Mouse (Mus musculus): ENCODE data around the gene Disp3. TPM values are rescaled to one million over a fixed set of nuclear protein-coding genes. Genes with fewer than 3 reads are reported as not detected.

Gene Disp3
- polyA plus RNA-seq, 1 experiment from 2014 or later, result 0.02 TPM

- no peak for ATAC-seq
- Histone ChIP-seq H3K4me1 (ENCODE audit: insufficient read depth, low read depth, low read length) (no peaks in the 10 kb centered on the region), H3K27me3 (replicated peaks; ENCODE audit: insufficient read depth, low read length) (no peaks in the 10 kb centered on the region)
Measured at GRCm38 (mm10) chr4:148313601-148314000, 25.8 kb upstream of the Disp3 start.

GRCm38 (mm10) chr4:148312296-148313116 is 24.7 kb upstream of the Disp3 start:
- 64% methylated on average over 16 of the region's 16 CpGs for WGBS
- H3K4me3 ChIP-seq (ENCODE audit: low read depth, low read length), result no peak overlapping the region
- no peak for DNase-seq (ENCODE audit: low spot score)

More at GRCm38 (mm10) chr4:148313601-148314000, 25.8 kb upstream of the Disp3 start:
- Histone ChIP-seq H3K4me3 (ENCODE audit: low read depth, low read length) (no peak overlapping the region), H3K9me3 (ENCODE audit: low read length) (no peaks in the 10 kb centered on the region), H3K9ac (replicated peaks; ENCODE audit: low read depth) (no peak overlapping the region), H3K27ac (ENCODE audit: low read length) (no peak overlapping the region), H3K36me3 (ENCODE audit: insufficient read depth, low read length) (no peaks in the 10 kb centered on the region), H3K4me2 (replicated peaks; ENCODE audit: low read depth, low read length) (no peak overlapping the region)
- 10% methylated on average over 8 of the region's 8 CpGs for WGBS
- DNase-seq (ENCODE audit: low spot score), result no peak
- TF ChIP-seq CTCF (IDR thresholded peaks at IDR 0.05), result no peak
- no peak for TF ChIP-seq EP300 (IDR thresholded peaks at IDR 0.05)

GRCm38 (mm10) chr4:148310845-148311244 is 23.1 kb upstream of the Disp3 start:
- H3K4me2 ChIP-seq (replicated peaks; ENCODE audit: low read depth, low read length), result no peak overlapping the region
- ATAC-seq, result no peak
- no peak for DNase-seq (ENCODE audit: low spot score)
- 67% methylated on average over 7 of the region's 7 CpGs for WGBS
- no peaks in the 10 kb centered on the region for H3K36me3 ChIP-seq (ENCODE audit: insufficient read depth, low read length)
- no peak overlapping the region for H3K4me3 ChIP-seq (ENCODE audit: low read depth, low read length)
- H3K4me1 ChIP-seq (ENCODE audit: insufficient read depth, low read depth, low read length), result no peaks in the 10 kb centered on the region
- no peak overlapping the region for H3K27ac ChIP-seq (ENCODE audit: low read length)
- H3K9ac ChIP-seq (replicated peaks; ENCODE audit: low read depth), result no peak overlapping the region
- no peaks in the 10 kb centered on the region for H3K9me3 ChIP-seq (ENCODE audit: low read length)
- H3K27me3 ChIP-seq (replicated peaks; ENCODE audit: insufficient read depth, low read length), result no peaks in the 10 kb centered on the region
- TF ChIP-seq EP300 (IDR thresholded peaks at IDR 0.05) (no peak), CTCF (IDR thresholded peaks at IDR 0.05) (no peak)

More at GRCm38 (mm10) chr4:148312296-148313116, 24.7 kb upstream of the Disp3 start:
- Histone ChIP-seq H3K4me2 (replicated peaks; ENCODE audit: low read depth, low read length) (no peak overlapping the region), H3K4me1 (ENCODE audit: insufficient read depth, low read depth, low read length) (no peaks in the 10 kb centered on the region), H3K9ac (replicated peaks; ENCODE audit: low read depth) (no peak overlapping the region), H3K36me3 (ENCODE audit: insufficient read depth, low read length) (no peaks in the 10 kb centered on the region), H3K27me3 (replicated peaks; ENCODE audit: insufficient read depth, low read length) (no peaks in the 10 kb centered on the region), H3K27ac (ENCODE audit: low read length) (no peak overlapping the region), H3K9me3 (ENCODE audit: low read length) (no peaks in the 10 kb centered on the region)
- no peak for TF ChIP-seq CTCF (IDR thresholded peaks at IDR 0.05)
- TF ChIP-seq EP300 (IDR thresholded peaks at IDR 0.05), result no peak
- ATAC-seq, result no peak

GRCm38 (mm10) chr4:148310126-148310525 is 22.4 kb upstream of the Disp3 start:
- ATAC-seq (no peak), DNase-seq (ENCODE audit: low spot score) (no peak)
- no peaks in the 10 kb centered on the region for H3K9me3 ChIP-seq (ENCODE audit: low read length)
- H3K4me1 ChIP-seq (ENCODE audit: insufficient read depth, low read depth, low read length), result no peaks in the 10 kb centered on the region
- no peak overlapping the region for H3K9ac ChIP-seq (replicated peaks; ENCODE audit: low read depth)
- H3K27me3 ChIP-seq (replicated peaks; ENCODE audit: insufficient read depth, low read length), result no peaks in the 10 kb centered on the region
- no peak overlapping the region for H3K4me3 ChIP-seq (ENCODE audit: low read depth, low read length)
- TF ChIP-seq CTCF (IDR thresholded peaks at IDR 0.05) (no peak), EP300 (IDR thresholded peaks at IDR 0.05) (no peak)
- H3K27ac ChIP-seq (ENCODE audit: low read length), result no peak overlapping the region
- WGBS, result 44% methylated on average over 4 of the region's 4 CpGs
- H3K4me2 ChIP-seq (replicated peaks; ENCODE audit: low read depth, low read length), result no peak overlapping the region
- no peaks in the 10 kb centered on the region for H3K36me3 ChIP-seq (ENCODE audit: insufficient read depth, low read length)

GRCm38 (mm10) chr4:148306406-148307083 is 18.8 kb upstream of the Disp3 start:
- Histone ChIP-seq H3K4me2 (replicated peaks; ENCODE audit: low read depth, low read length) (no peak overlapping the region), H3K9me3 (ENCODE audit: low read length) (no peaks in the 10 kb centered on the region), H3K9ac (replicated peaks; ENCODE audit: low read depth) (no peak overlapping the region), H3K4me1 (ENCODE audit: insufficient read depth, low read depth, low read length) (no peaks in the 10 kb centered on the region), H3K27ac (ENCODE audit: low read length) (no peak overlapping the region), H3K36me3 (ENCODE audit: insufficient read depth, low read length) (no peaks in the 10 kb centered on the region), H3K27me3 (replicated peaks; ENCODE audit: insufficient read depth, low read length) (no peaks in the 10 kb centered on the region), H3K4me3 (ENCODE audit: low read depth, low read length) (no peak overlapping the region)
- TF ChIP-seq CTCF (IDR thresholded peaks at IDR 0.05) (no peak), EP300 (IDR thresholded peaks at IDR 0.05) (no peak)
- peak; percentile 71 for ATAC-seq
- 24% methylated on average over 16 of the region's 16 CpGs for WGBS
- DNase-seq (ENCODE audit: low spot score), result peak; percentile 49

- no peaks in the 10 kb centered on the region for H3K4me1 ChIP-seq (ENCODE audit: insufficient read depth, low read depth, low read length)
- no peaks in the 10 kb centered on the region for H3K9me3 ChIP-seq (ENCODE audit: low read length)
- no peaks in the 10 kb centered on the region for H3K27me3 ChIP-seq (replicated peaks; ENCODE audit: insufficient read depth, low read length)
- no peak overlapping the region for H3K4me3 ChIP-seq (ENCODE audit: low read depth, low read length)
- no peak for TF ChIP-seq EP300 (IDR thresholded peaks at IDR 0.05)
- TF ChIP-seq CTCF (IDR thresholded peaks at IDR 0.05), result no peak
- WGBS, result 44% methylated on average over 5 of the region's 5 CpGs
- H3K4me2 ChIP-seq (replicated peaks; ENCODE audit: low read depth, low read length), result no peak overlapping the region
- H3K27ac ChIP-seq (ENCODE audit: low read length), result no peak overlapping the region
- DNase-seq (ENCODE audit: low spot score) (no peak), ATAC-seq (no peak)
- no peaks in the 10 kb centered on the region for H3K36me3 ChIP-seq (ENCODE audit: insufficient read depth, low read length)
- no peak overlapping the region for H3K9ac ChIP-seq (replicated peaks; ENCODE audit: low read depth)
Measured at GRCm38 (mm10) chr4:148298720-148299119, 11.0 kb upstream of the Disp3 start.
